Mouse (Mus musculus) kidney, postnatal 10 days (tissue): ENCODE measurements around the gene Sowaha.
A peak's percentile ranks its signal among the peaks of the same experiment; 100 is the strongest.
"Not testable (repeated sequence)": the region's sequence is repeated elsewhere in the genome, so short reads cannot be mapped to it uniquely, and the experiment has no call there.

Source experiments
- DNase-seq: peaks from one replicate; pipeline ENCODE4 v3.0.0; 2021; ENCODE audit warnings: mixed read lengths

The Sowaha gene

DNA sequence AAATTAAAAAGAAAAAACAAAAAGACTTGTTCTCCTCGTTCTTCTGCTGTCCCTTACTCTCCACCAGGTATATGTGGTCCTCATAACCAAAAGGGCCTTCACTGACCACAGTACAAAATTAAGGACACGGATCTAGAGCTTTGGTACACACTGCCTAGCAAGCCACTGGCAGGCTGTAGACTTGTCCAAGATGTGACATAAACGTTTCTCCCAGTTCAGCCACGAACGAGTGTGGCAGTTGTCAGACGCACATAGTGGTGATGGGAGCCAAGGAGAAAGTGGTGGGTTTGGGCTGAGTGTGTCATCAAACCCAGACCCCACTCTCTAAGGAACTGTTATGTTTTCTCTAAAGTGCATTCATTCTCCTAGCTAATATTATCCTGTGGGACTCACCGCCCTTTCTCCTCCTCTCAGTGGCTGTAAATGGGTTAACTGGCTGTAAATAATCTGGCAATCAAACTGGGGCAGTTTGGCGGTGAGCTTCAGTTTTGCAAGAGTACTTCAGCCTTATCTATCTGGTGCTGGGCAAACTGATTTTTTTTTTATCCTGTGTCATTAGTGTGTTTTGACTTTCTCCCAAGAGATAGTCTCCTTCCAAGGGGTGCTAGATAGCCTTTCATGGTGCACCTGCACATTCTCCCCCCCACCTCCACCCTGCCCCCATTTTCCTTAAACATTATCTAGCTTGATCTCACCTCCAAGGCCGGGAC, 48.6 kb downstream of the Sowaha start:
- DNase-seq, result peak; percentile 36

DNA sequence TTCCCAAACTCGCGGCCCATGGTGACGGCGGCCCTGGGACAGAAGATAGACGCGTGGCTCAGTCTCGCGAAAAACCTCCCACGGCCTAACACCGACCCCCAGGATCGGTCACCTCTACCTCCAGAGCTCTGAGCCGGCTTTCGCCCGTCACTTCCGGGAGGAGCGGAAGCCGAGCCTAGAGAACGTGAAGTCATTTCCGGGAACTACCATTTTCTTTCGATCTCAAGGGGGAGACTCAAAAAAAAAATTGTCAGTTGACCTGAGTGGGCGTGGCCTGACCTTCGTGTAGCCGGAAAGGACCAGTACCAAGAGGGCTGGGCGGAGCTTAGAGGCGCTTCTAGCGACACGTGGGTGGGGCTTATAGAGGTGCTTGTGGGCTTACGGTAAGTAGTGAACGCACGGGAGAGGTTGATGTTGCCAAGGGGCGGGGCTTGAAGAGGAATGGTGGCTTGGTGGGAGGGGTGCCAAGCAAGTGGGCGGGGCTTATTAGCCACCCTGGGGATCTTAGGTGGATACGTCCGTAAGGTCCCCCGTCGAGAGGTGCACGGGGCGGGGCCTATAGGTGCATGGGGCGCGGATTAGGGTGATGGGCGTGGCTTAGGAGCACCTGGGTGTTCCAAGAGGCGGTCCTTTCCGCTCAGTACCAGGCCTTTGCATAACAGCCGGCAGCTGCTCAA, 49.3 kb downstream of the Sowaha start, which contains the start of the genes Uqcrq and Gdf9:
Uqcrq (minus strand) TSS at position 162 of the 677 bp plus-strand sequence.
Gdf9 (plus strand) TSS at position 354 of the 677 bp plus-strand sequence.
- peak; percentile 99 for DNase-seq

DNA sequence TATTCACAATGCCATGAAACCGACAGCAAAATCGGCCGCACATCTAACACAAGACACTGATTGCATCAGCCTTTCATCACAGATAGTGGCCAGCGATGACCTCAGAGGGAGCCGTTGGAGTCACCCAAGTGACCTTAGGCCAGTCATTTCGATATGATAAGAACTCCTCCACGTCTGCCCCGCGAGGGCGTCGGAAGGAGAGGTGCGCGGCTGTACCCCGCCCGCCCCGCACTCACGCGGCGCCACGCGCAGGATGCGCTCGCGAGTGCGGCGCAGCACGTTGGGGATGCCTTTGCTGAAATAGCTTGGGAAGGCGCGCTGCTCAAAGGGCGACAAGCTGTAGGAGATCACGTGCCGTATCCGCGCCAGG, 49.8 kb downstream of the Sowaha start:
- DNase-seq, result no peak

DNA sequence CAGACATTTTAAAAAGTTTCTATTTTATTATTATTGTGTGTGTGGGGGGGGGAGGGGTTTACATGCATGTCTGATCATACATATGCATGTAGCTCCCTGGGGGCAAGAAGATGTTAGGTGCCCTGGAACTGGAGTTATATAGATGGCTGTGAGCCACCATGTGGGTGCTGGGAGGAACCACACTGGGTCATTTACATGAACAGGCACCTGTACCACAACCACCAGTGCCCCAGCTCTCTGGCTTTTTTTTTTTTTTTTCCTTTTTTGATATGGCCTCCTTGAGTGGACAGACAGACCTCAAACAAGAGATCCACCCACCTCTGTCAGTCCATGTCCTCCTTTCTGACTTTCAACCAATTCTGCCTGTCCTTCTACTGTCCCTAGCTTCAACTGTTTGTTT, 50.9 kb downstream of the Sowaha start:
- no peak for DNase-seq

DNA sequence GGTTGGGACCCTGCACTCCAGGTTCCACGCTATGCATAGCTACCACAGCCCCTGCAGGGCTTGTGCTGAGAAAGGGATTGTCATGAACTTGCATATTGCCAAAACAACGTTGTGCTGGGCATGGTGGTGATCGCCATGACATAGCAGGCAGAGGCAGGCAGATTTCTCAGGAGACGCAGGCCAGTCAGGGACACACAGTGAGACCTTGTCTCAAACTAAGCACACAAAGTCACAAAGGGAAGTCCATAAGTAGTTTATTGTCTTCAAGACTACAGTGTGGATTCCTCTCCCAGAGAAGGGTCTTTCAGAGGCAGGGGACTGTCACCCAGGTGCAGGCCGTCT, 51.4 kb downstream of the Sowaha start:
- no peak for DNase-seq

DNA sequence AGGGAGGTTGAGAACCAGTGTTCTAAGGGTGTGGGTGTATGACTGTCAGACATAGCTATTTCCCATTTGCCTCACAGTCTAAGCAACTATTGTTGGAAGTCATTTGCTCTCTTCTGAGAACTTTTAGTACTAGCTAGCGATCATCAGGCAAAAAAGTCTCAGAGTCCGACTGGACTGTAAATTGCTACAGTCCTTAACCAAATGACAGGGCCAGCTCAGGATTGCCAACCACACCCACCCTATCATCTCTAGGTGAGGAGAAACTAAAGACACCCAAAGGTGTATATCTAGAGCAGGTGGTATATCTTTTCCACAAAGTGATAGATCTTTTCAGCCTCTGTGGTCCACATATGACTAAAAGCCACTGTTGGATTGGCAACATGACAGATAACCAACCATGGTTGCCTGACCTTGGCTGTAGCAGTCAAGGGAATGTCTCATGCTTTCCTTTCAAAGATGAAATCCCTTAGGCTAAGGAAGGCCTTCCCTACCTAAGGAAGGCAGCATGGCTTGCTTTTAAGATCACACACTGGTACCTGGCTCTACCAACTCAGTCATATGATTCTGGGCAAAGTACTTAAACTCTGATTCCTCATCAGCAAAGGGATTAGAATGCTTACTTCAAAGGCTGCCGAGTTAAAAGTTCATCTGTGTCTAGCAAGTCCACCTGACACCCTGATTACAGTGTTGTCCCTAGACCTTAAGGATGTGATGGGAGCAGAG, 51.9 kb downstream of the Sowaha start:
- no peak for DNase-seq

DNA sequence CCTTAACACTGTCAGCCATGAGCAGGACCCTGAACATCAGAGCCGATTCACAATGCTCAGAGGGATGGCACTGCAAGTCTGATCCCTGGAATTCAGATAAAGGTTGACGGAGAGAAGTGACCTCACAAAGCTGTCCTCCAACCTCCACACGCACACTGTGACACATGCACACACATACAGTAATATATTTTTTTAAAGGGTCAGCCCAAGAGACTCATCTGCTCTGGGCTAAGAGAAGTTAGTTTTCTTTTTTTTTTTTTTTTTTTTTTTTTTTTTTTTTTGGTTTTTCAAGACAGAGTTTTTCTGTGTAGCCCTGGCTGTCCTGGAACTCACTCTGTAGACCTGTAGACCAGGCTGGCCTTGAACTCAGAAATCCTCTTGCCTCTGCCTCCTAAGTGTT, 53.2 kb downstream of the Sowaha start:
- not testable (repeated sequence) for DNase-seq
